Mouse (Mus musculus) forelimb bud, embryonic 11.5 days (tissue): ENCODE measurements around the gene Ret.

Source experiments
- DNase-seq: peaks from one replicate; pipeline ENCODE4 v3.0.0-alpha.2; 2012; ENCODE audit warnings: low read depth, low spot score

The Ret gene

GRCm38 (mm10) chr6:118111810-118112209 lies 85.7 kb downstream of the Ret start:
- DNase-seq: no peak
